Mouse (Mus musculus): ENCODE measurements around the gene Gatb. TPM values are rescaled to one million over a fixed set of nuclear protein-coding genes. Genes with fewer than 3 reads are reported as not detected.

Gatb gene
- total and polyA plus RNA-seq, 2 experiments from 2014 or later, result 21.1 to 62.9 TPM

DNA sequence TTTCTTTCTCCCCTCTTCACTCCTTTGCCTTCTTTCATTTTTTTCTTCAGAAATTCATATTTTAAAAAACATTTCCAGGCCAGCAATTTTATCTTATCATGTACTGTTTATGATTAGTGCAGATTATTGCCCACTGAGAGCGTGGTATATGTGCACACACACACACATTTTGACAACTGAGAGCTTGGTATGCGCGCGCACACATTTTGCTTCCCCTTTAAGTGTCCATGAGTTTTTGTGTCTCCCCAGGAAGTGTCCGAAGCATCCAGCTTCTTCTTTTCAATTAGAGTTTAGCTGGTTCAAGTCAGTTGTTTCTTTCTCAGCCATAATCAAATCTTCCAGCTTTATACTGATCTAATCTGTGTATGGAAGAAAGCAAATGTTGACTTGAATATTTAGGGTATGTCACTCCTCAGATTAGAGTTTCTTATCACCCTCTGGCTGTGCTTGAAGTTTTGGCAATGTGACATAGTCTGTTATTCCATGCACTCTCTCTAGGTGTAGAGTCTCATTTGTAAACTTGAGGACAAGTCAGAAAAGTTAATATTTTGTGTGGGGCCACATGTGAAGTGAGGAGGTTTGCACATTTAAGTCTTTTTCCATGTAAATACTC, 18.8 kb downstream of the Gatb start:
- Histone ChIP-seq H3K4me3 (ENCODE audit: low read depth, low read length) (no peak overlapping the region), H3K27me3 (ENCODE audit: insufficient read depth, low read length) (no peaks in the 10 kb centered on the region), H3K36me3 (ENCODE audit: insufficient read depth) (no peaks in the 10 kb centered on the region), H3K9ac (no peak overlapping the region), H3K9me3 (ENCODE audit: low read length) (no peaks in the 10 kb centered on the region), H3K4me2 (ENCODE audit: low read depth) (no peak overlapping the region), H3K27ac (ENCODE audit: low read depth, low read length) (no peak overlapping the region), H3K4me1 (ENCODE audit: insufficient read depth) (no peaks in the 10 kb centered on the region)
- DNase-seq (no peak), ATAC-seq (no peak)
- TF ChIP-seq CTCF (IDR thresholded peaks at IDR 0.05; ENCODE audit: low read depth), result no peak
- WGBS, result 93% methylated on average over 5 of the region's 5 CpGs

DNA sequence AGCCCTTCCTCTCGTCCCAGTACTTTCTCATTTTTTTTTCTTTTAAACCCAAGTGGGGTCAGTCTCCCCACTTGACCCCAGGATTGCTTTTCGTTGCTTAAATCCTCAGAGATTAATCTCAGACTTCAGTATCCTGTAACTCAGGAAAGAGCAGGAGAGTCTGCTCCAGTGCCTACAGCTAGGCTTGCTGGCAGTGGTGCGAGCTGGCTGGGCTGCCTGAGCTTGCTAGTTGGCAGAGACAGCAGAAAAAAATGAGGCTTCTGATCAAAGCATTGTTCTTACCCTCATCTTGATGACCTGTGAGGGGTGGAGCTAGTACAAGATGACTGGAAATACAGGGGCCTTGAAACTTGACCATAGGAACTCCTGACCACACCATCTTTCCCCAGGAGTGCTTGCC, 20.5 kb downstream of the Gatb start:
- H3K36me3 ChIP-seq (ENCODE audit: insufficient read depth), result no peaks in the 10 kb centered on the region
- no peaks in the 10 kb centered on the region for H3K4me1 ChIP-seq (ENCODE audit: insufficient read depth)
- DNase-seq, result no peak
- 71% methylated on average over 3 of the region's 3 CpGs for WGBS
- no peaks in the 10 kb centered on the region for H3K27me3 ChIP-seq (ENCODE audit: insufficient read depth, low read length)
- no peak for TF ChIP-seq CTCF (IDR thresholded peaks at IDR 0.05; ENCODE audit: low read depth)
- H3K4me3 ChIP-seq (ENCODE audit: low read depth, low read length), result no peak overlapping the region
- H3K9me3 ChIP-seq (ENCODE audit: low read length), result no peaks in the 10 kb centered on the region
- no peak overlapping the region for H3K9ac ChIP-seq
- no peak for ATAC-seq
- no peak overlapping the region for H3K4me2 ChIP-seq (ENCODE audit: low read depth)
- no peak overlapping the region for H3K27ac ChIP-seq (ENCODE audit: low read depth, low read length)

DNA sequence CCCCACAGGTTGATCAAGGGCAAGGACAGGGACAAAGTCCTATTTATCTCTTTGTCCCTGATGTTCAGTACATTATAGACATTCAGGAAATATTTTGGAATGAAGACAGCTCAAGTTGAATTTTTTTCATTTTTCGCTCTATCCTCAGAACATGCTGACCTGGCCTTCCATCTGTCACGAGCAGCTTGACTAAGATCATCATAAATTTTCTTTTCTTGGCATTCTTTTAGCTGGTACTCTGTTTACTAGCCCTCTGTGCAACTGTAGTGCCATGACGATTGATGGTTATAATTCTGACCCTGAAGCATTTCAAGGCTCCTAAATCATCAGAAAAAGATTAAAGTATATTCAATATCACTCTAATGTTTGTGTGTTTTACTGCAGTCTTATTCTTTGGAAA, 25.6 kb downstream of the Gatb start:
- Histone ChIP-seq H3K27me3 (ENCODE audit: insufficient read depth, low read length) (no peaks in the 10 kb centered on the region), H3K9me3 (ENCODE audit: low read length) (no peaks in the 10 kb centered on the region), H3K4me3 (ENCODE audit: low read depth, low read length) (no peak overlapping the region), H3K36me3 (ENCODE audit: insufficient read depth) (0 out of 2 replicates have a peak, but pooled peaks cover 1% of the 10 kb centered on the region), H3K4me2 (ENCODE audit: low read depth) (no peak overlapping the region), H3K9ac (no peak overlapping the region), H3K27ac (ENCODE audit: low read depth, low read length) (no peak overlapping the region), H3K4me1 (ENCODE audit: insufficient read depth) (no peaks in the 10 kb centered on the region)
- DNase-seq, result no peak
- no peak for ATAC-seq
- WGBS, result 76% methylated on average over 3 of the region's 3 CpGs
- no peak for TF ChIP-seq CTCF (IDR thresholded peaks at IDR 0.05; ENCODE audit: low read depth)

DNA sequence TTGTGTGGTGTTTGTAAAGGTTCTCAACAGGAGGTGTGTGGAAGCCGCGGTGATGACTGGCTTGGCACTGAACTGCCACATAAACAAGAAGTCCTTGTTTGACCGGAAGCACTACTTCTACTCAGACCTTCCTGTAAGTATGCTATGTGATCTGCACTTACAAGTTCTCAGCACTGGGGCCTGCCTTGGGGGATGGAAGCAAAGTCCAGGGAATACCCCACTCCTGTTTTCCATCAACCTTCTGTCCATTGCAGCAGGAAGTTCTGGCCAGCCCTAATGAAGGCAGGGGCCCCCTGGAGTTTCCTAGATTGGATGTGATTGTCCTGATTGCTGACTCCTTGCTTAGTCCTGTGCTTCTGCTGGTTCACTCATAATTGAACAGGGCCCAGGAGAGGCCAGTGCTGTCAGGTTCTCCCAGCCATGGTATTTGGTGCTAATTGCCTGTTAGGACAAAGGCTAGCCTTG, 28.0 kb downstream of the Gatb start:
- Histone ChIP-seq H3K9me3 (ENCODE audit: low read length) (no peaks in the 10 kb centered on the region), H3K9ac (no peak overlapping the region), H3K4me2 (ENCODE audit: low read depth) (no peak overlapping the region), H3K36me3 (ENCODE audit: insufficient read depth) (0 out of 2 replicates have a peak, but pooled peaks cover 3% of the 10 kb centered on the region), H3K4me3 (ENCODE audit: low read depth, low read length) (no peak overlapping the region), H3K27ac (ENCODE audit: low read depth, low read length) (no peak overlapping the region), H3K4me1 (ENCODE audit: insufficient read depth) (no peaks in the 10 kb centered on the region), H3K27me3 (ENCODE audit: insufficient read depth, low read length) (no peaks in the 10 kb centered on the region)
- no peak for TF ChIP-seq CTCF (IDR thresholded peaks at IDR 0.05; ENCODE audit: low read depth)
- WGBS, result 30% methylated on average over 3 of the region's 3 CpGs
- ATAC-seq (peak; percentile 55), DNase-seq (no peak)

DNA sequence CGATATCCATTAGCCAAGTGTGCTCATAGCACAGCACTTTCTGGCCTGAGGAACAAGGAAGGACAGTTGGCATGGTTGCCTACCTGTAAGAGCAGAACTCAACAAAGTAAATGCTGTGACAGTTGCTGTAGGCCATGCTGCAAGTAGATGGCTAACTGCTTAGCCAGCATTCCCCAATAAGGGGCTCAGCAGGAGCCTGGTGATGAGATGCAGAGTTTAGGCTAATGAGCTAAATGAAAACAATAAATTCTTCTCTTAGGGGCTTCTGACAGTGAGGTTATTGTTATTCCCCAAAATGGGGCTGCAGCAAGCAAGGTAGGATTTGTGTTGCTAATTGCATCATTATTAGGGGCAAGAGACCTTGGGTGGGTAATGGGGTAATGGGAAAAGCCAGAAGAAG, 29.9 kb downstream of the Gatb start:
- Histone ChIP-seq H3K36me3 (ENCODE audit: insufficient read depth) (0 out of 2 replicates have a peak, but pooled peaks cover 3% of the 10 kb centered on the region), H3K4me1 (ENCODE audit: insufficient read depth) (no peaks in the 10 kb centered on the region), H3K27me3 (ENCODE audit: insufficient read depth, low read length) (no peaks in the 10 kb centered on the region), H3K4me3 (ENCODE audit: low read depth, low read length) (no peak overlapping the region), H3K9me3 (ENCODE audit: low read length) (no peaks in the 10 kb centered on the region), H3K4me2 (ENCODE audit: low read depth) (no peak overlapping the region), H3K9ac (no peak overlapping the region), H3K27ac (ENCODE audit: low read depth, low read length) (no peak overlapping the region)
- no peak for DNase-seq
- TF ChIP-seq CTCF (IDR thresholded peaks at IDR 0.05; ENCODE audit: low read depth), result no peak
- 49% methylated on average over 1 of the region's 1 CpGs for WGBS
- no peak for ATAC-seq

DNA sequence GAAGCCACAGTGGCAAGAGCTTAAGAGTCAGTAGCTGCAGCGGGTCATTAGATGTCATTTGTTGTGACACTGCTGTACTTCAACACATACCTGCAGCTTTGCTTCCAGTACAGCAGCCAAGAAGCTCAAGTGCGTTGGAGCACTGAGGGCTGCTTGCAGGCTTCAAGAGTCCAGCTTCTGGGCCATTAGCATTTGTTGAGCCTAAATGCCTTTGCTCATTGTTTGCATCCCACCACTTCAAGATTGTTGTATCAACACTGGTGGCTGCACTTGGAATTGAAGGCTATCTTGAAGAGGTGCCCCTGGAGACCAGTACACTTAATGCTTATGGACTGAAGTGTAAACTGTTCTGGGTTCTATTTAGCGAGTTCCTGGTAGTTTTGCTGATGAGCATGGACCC, 33.0 kb downstream of the Gatb start:
- DNase-seq (no peak), ATAC-seq (no peak)
- TF ChIP-seq CTCF (IDR thresholded peaks at IDR 0.05; ENCODE audit: low read depth), result no peak
- no peaks in the 10 kb centered on the region for H3K27me3 ChIP-seq (ENCODE audit: insufficient read depth, low read length)
- 95% methylated on average over 3 of the region's 3 CpGs for WGBS
- no peaks in the 10 kb centered on the region for H3K4me1 ChIP-seq (ENCODE audit: insufficient read depth)
- H3K36me3 ChIP-seq (ENCODE audit: insufficient read depth), result 0 out of 2 replicates have a peak, but pooled peaks cover 3% of the 10 kb centered on the region
- H3K4me3 ChIP-seq (ENCODE audit: low read depth, low read length), result no peak overlapping the region
- no peak overlapping the region for H3K9ac ChIP-seq
- no peak overlapping the region for H3K4me2 ChIP-seq (ENCODE audit: low read depth)
- H3K9me3 ChIP-seq (ENCODE audit: low read length), result no peaks in the 10 kb centered on the region
- H3K27ac ChIP-seq (ENCODE audit: low read depth, low read length), result no peak overlapping the region

DNA sequence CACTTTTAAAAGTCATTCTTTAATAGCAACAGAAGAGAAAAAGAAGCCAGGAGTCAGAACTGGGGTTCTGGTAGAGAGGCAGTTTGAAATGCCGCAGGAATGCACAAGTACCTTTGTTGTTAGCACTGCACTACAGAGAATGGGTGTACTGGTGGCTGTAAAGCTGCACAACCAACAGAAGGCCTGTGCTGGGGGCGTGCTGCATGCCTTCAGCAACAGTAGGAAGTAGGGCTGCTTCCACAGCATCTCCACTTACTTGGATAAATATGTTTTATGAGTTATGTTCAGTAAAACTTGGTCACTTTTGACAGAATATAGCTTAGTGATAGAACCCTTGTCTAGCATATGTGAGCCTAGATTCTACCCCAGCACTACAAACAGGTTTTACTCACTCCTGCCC, 33.8 kb downstream of the Gatb start:
- Histone ChIP-seq H3K9me3 (ENCODE audit: low read length) (no peaks in the 10 kb centered on the region), H3K27ac (ENCODE audit: low read depth, low read length) (no peak overlapping the region), H3K4me3 (ENCODE audit: low read depth, low read length) (no peak overlapping the region), H3K36me3 (ENCODE audit: insufficient read depth) (0 out of 2 replicates have a peak, but pooled peaks cover 3% of the 10 kb centered on the region), H3K4me1 (ENCODE audit: insufficient read depth) (no peaks in the 10 kb centered on the region), H3K9ac (no peak overlapping the region), H3K27me3 (ENCODE audit: insufficient read depth, low read length) (no peaks in the 10 kb centered on the region), H3K4me2 (ENCODE audit: low read depth) (no peak overlapping the region)
- WGBS, result 94% methylated on average over 2 of the region's 2 CpGs
- DNase-seq (no peak), ATAC-seq (no peak)
- no peak for TF ChIP-seq CTCF (IDR thresholded peaks at IDR 0.05; ENCODE audit: low read depth)
